Mouse (Mus musculus) stomach, postnatal 0 days (tissue): ENCODE measurements around the gene C8g. TPM values are rescaled to one million over a fixed set of nuclear protein-coding genes. Genes with fewer than 3 reads are reported as not detected.

Experiments used
- ATAC-seq: fragments of 200-750 bp; cut with Nextera tagmentation; 2 replicates; pipeline ENCODE4 v1.8.0; 2017; ENCODE audit not compliant: low FRiP score, low TSS enrichment
- DNase-seq: peaks from one replicate; pipeline ENCODE4 v3.0.0-alpha.2; 2016; ENCODE audit warnings: low spot score
- H3K27ac ChIP-seq: fragments of 300-500 bp; sonication (generic); replicated peaks from 2 replicates; pipeline ENCODE4 v1.5.1; 2014; ENCODE audit warnings: mild to moderate bottlenecking, control low read depth
- H3K27me3 ChIP-seq: fragments of 300-500 bp; sonication (generic); 2 replicates; pipeline ENCODE4 v1.6.1; 2014; ENCODE audit warnings: low read length; ENCODE audit not compliant: control insufficient read depth, insufficient read depth
- H3K36me3 ChIP-seq: fragments of 300-500 bp; sonication (generic); 2 replicates; pipeline ENCODE4 v1.6.1; 2014; ENCODE audit warnings: low read length, mixed read lengths; ENCODE audit not compliant: control insufficient read depth, insufficient read depth
- H3K4me1 ChIP-seq: fragments of 300-500 bp; sonication (generic); replicated peaks from 2 replicates; pipeline ENCODE4 v1.6.1; 2014; ENCODE audit warnings: antibody characterized with exemption; ENCODE audit not compliant: control insufficient read depth, insufficient read depth
- H3K4me2 ChIP-seq: fragments of 300-500 bp; sonication (generic); replicated peaks from 2 replicates; pipeline ENCODE4 v1.6.1; 2014; ENCODE audit warnings: low read depth, mild to moderate bottlenecking, control low read depth, moderate library complexity
- H3K4me3 ChIP-seq: fragments of 300-500 bp; sonication (generic); 2 replicates; pipeline ENCODE4 v1.5.1; 2014; ENCODE audit warnings: low read depth, low read length, control low read depth
- H3K9ac ChIP-seq: fragments of 300-500 bp; sonication (generic); 2 replicates; pipeline ENCODE4 v1.6.1; 2014; ENCODE audit warnings: mild to moderate bottlenecking, low read length, control low read depth, mixed read lengths
- H3K9me3 ChIP-seq: fragments of 300-500 bp; sonication (generic); 2 replicates; pipeline ENCODE4 v1.6.1; 2016; ENCODE audit warnings: low read length; ENCODE audit not compliant: control insufficient read depth
- CTCF ChIP-seq: IDR thresholded peaks from 2 replicates; pipeline ENCODE4 v1.5.1; 2016; ENCODE audit warnings: antibody characterized with exemption, low read depth, mild to moderate bottlenecking, moderate library complexity
- EP300 ChIP-seq: optimal IDR thresholded peaks from 2 replicates; pipeline ENCODE3; 2016; ENCODE audit warnings: antibody characterized with exemption
- WGBS: fragments of 180-500 bp; shearing (Covaris S2); extraction: QIAGEN DNeasy Blood & Tissue Kit; methylation state at CpG from one replicate; pipeline ENCODE4 v1.1.7; 2014; 5-methylcytosine and 5-hydroxymethylcytosine counted together
- polyA plus RNA-seq: library from polyadenylated mRNA; unstranded; fragments of >200 nt; fragmentation: Nextera tagmentation; extraction: Ambion mirVana; gene quantifications from 2 replicates; pipeline ENCODE4 v1.2.1, GENCODE M21; 2015

The C8g gene
- polyA plus RNA-seq, 1 experiment from 2014 or later, result 2.8 TPM

GRCm38 (mm10) chr2:25534178-25534865 lies 32.8 kb upstream of the C8g start:
- no peak overlapping the region for H3K9ac ChIP-seq
- DNase-seq (no peak), ATAC-seq (no peak)
- peaks cover 14% of the 10 kb centered on the region for H3K36me3 ChIP-seq
- no peaks in the 10 kb centered on the region for H3K4me1 ChIP-seq
- H3K9me3 ChIP-seq, result no peaks in the 10 kb centered on the region
- H3K4me3 ChIP-seq, result no peak overlapping the region
- H3K27ac ChIP-seq, result no peak overlapping the region
- no peak overlapping the region for H3K4me2 ChIP-seq
- H3K27me3 ChIP-seq, result no peaks in the 10 kb centered on the region
- TF ChIP-seq CTCF, result no peak
- TF ChIP-seq EP300, result no peak
- WGBS, result 74% methylated on average over 3 of the region's 3 CpGs

- H3K9me3 ChIP-seq, result no peaks in the 10 kb centered on the region
- 89% methylated on average over 2 of the region's 2 CpGs for WGBS
- H3K4me3 ChIP-seq, result no peak overlapping the region
- TF ChIP-seq EP300, result no peak
- no peak for TF ChIP-seq CTCF
- H3K27me3 ChIP-seq, result no peaks in the 10 kb centered on the region
- peaks cover 19% of the 10 kb centered on the region for H3K36me3 ChIP-seq
- DNase-seq (no peak), ATAC-seq (no peak)
- H3K4me2 ChIP-seq, result no peak overlapping the region
- no peaks in the 10 kb centered on the region for H3K4me1 ChIP-seq
- H3K9ac ChIP-seq, result no peak overlapping the region
- H3K27ac ChIP-seq, result no peak overlapping the region
These were observed 32.2 kb upstream of the C8g start for GRCm38 (mm10) chr2:25533707-25534106.

DNA sequence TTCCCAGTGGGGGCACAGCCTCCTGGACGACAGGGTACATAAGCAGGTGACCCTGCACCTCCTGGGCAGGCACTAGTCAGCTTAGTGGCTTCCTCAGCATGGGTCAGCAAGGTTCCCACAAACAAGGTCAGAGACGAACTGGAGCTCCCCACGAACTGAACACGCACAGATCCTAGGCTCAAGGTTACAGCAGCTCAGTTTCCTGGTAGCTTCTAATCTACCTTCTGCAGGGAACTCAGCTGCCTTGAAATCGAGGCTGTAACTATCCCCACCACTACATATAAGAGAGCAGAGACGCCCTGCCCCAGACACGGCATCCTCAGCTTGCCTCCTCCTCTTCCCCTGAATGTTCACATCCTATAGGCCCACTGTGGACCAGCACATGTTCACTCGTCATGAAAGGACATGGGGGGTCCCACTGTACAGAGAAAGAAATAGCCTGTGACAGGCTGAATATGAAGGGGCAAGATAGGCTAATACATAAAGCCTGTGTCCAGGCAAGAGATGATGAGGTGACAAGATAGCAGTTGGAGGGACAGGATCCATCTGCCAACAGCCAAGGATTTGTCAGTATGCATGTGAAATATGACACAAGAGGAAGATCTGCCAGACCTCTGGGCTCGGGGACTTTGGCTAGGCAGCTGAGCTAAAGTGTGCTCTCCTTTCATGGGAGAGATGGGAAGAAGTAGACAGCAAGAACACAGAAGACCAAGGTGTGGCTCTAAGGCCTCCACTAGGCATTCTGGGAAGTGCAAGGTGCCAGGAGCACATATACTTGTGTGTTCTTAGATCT lies 25.2 kb upstream of the C8g start:
- Histone ChIP-seq H3K27me3 (no peaks in the 10 kb centered on the region), H3K4me2 (no peak overlapping the region), H3K9ac (no peak overlapping the region), H3K4me3 (no peak overlapping the region), H3K4me1 (no peaks in the 10 kb centered on the region), H3K27ac (no peak overlapping the region), H3K36me3 (peaks cover 45% of the 10 kb centered on the region), H3K9me3 (no peaks in the 10 kb centered on the region)
- no peak for TF ChIP-seq EP300
- ATAC-seq, result no peak
- DNase-seq, result no peak
- 81% methylated on average over 9 of the region's 9 CpGs for WGBS

- Histone ChIP-seq H3K9ac (no peak overlapping the region), H3K27ac (no peak overlapping the region), H3K36me3 (peaks cover 5% of the 10 kb centered on the region; the same call in 1 of the 2 replicates), H3K4me3 (no peak overlapping the region), H3K4me2 (no peak overlapping the region), H3K27me3 (no peaks in the 10 kb centered on the region), H3K4me1 (no peaks in the 10 kb centered on the region), H3K9me3 (no peaks in the 10 kb centered on the region)
- TF ChIP-seq EP300 (no peak), CTCF (peak; percentile 55)
- WGBS, result 63% methylated on average over 3 of the region's 3 CpGs
- DNase-seq, result no peak
- ATAC-seq, result no peak
These were observed 8.4 kb upstream of the C8g start for GRCm38 (mm10) chr2:25509912-25510311.

DNA sequence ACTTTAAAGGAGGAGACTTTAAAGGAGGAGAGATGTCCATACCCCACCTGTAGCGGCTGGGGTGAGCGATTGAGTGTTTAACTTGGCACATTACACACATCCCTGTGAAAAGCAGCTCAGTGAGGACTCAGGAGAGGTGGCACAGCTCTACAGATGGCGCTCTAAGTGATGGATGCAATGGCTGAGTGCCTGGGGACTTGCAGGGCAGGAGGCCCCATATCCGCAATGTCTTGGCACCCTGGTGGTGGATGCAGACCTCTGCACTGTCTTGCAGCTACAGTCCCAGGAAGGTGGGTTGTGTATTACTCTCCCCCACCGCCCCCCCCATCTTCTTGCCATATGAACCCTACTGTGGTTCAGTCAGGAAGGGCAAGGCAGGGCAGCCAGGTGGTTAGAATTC lies 5.4 kb upstream of the C8g start:
- WGBS, result 25% methylated on average over 5 of the region's 5 CpGs
- Histone ChIP-seq H3K9ac (no peak overlapping the region), H3K36me3 (peaks cover 7% of the 10 kb centered on the region; the same call in 1 of the 2 replicates), H3K4me1 (0 out of 2 replicates have a peak, but pooled peaks cover under 1% of the 10 kb centered on the region), H3K4me2 (no peak overlapping the region), H3K27ac (no peak overlapping the region), H3K27me3 (no peaks in the 10 kb centered on the region), H3K9me3 (no peaks in the 10 kb centered on the region), H3K4me3 (no peak overlapping the region)
- DNase-seq (peak; percentile 54), ATAC-seq (no peak; the same call in 1 of the 2 replicates)
- TF ChIP-seq EP300, result no peak
- TF ChIP-seq CTCF, result peak; percentile 60

DNA sequence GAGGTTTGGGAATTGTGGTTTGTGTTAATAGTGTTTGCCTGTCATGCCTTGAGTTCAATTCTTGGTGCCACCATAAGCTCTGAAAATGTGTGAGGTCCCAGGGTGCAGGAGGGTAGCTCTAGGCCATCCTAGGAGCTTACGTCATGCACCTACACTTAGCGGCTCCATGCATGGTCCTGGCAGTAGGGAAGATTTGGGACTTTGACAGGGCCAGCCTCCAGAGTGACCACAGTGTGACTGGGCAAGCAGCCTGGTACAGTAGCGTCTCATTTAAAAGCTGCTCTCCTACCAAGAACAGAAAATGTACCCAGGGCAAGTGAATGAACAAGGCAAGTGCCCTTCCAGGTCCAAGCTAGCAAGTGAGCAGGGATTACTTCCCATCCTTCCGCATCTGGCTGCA lies 4.3 kb upstream of the C8g start:
- Histone ChIP-seq H3K4me1 (0 out of 2 replicates have a peak, but pooled peaks cover 7% of the 10 kb centered on the region), H3K27me3 (no peaks in the 10 kb centered on the region), H3K4me2 (no peak overlapping the region), H3K27ac (no peak overlapping the region), H3K9me3 (no peaks in the 10 kb centered on the region), H3K36me3 (peaks cover 7% of the 10 kb centered on the region; the same call in 1 of the 2 replicates), H3K4me3 (no peak overlapping the region), H3K9ac (no peak overlapping the region)
- TF ChIP-seq EP300, result no peak
- no peak for TF ChIP-seq CTCF
- DNase-seq (no peak), ATAC-seq (no peak)
- 96% methylated on average over 4 of the region's 4 CpGs for WGBS
